Mouse (Mus musculus) 416B (cell line): ENCODE data around the gene Wbp4.
"Not testable (repeated sequence)": the region's sequence is repeated elsewhere in the genome, so short reads cannot be mapped to it uniquely, and the experiment has no call there.

Experiments
- DNase-seq: peaks from one replicate; pipeline ENCODE4 v3.0.0; 2011; ENCODE audit warnings: low read depth

The Wbp4 gene

DNA sequence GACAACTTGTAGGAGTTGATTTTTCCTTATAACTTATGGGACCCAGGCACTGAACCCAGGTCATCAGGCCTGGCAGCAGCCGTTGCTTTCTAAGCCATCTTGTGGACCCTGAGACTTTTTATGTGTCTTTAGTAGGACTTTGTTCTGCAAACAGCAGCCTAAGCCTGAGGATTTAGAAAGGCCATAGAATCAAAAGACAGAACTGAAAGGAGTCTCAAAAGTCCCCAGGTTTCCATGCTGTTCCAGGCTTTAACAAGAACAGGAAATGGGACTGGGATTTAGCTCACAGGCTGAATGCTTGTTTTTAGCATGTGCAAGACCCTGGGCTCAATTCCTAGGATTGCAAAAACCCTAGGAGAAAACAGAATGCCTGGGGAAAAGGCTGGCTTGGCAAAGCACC is 26.5 kb upstream of the Wbp4 start:
- no peak for DNase-seq

DNA sequence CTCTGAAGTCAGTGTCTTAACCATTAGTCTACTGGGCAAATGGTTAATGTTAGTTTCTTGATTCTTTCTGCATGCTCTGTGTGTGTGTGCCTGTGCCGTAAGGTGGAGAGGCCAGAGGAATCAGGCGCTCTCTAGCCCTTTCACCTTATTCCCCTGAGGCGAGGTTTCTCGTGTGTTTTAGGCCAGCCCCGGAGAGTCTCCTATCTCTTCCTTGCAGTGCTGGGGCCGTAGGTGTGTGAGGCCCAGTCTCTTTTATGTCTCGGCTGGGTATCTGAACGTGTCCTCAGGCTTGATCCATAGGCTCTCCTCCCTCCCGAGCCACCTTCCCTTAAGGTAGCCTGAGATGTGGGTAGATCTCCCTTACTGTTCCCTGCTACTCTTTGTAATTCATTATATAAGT is 24.9 kb upstream of the Wbp4 start:
- no peak for DNase-seq

GRCm38 (mm10) chr14:79504246-79505006 is 23.1 kb upstream of the Wbp4 start:
- DNase-seq, result no peak

- DNase-seq, result peak; percentile 43
Measured at GRCm38 (mm10) chr14:79503371-79504075, 22.2 kb upstream of the Wbp4 start.

GRCm38 (mm10) chr14:79500756-79501155 is 19.4 kb upstream of the Wbp4 start:
- DNase-seq, result peak; percentile 65

- peak; percentile 68 for DNase-seq
Measured at GRCm38 (mm10) chr14:79499326-79499725, 18.0 kb upstream of the Wbp4 start.

GRCm38 (mm10) chr14:79494349-79494748 is 13.0 kb upstream of the Wbp4 start:
- DNase-seq, result no peak

- no peak for DNase-seq
Measured at GRCm38 (mm10) chr14:79490246-79490645, 8.9 kb upstream of the Wbp4 start.

DNA sequence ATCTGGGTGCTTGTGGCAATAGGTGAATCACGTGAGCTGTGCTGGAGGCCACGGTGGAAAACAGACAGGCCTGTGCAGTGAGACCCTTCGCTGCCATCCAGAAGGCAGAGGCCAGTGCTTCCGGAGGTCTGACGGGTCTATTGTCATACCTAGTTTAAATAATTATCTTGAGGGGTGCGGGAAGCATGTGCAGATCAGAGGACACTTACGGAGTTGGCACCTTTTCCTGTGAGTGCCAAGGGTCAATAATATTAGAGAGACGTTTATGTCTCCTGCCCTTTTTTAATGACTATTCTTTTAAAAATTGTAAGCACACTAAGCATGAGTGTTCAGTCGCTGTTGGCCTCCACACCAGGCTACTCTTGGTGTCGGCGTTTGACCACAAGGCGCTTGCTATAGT is 7.8 kb upstream of the Wbp4 start:
- no peak for DNase-seq

GRCm38 (mm10) chr14:79488531-79488930 is 7.2 kb upstream of the Wbp4 start:
- DNase-seq, result no peak

GRCm38 (mm10) chr14:79486993-79487731 is 5.8 kb upstream of the Wbp4 start:
- peak; percentile 67 for DNase-seq

DNA sequence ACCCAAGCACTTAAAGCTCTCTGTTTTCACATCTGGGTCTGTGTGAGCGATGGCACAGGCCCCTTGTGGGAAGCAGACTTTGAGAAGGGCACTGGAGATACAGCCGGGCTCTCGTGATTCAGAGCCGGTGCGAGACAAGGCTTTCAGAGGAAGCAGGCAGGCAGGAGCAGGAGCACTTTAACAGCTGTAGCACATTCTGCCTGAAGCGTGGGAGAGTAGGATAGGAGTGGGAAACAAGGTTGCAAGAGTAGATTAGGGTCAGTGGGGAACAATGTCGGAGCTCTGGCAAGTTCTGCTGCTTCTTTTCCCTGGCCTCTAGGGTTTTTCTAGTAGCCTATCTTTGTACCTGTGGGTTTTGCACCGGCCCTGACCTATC is 5.3 kb upstream of the Wbp4 start:
- no peak for DNase-seq

DNA sequence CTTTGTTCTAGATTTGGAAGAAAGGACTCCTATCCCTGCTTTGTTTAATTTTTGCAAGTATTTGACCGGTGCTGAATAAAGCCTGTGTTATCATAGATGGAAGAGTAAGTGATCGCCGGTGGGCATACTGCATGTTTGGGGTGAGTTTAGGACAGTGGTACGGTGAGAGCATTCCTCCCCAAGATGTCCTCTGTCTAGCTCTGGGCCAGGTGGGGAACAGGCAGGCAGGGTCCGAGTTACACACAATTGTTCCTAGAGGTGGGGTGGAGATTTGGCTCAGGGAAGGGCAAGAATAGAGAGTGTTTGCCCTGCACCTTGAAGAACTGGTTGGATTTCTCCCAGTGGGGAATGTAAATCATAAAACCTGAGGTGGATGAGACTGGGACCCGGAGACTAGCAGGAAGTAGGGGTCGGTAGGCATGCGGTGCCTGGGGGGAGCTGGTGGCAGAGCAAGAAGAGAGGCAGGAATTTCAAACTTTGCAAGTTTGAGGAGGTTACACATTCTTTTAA is 2.3 kb upstream of the Wbp4 start:
- DNase-seq, result no peak

DNA sequence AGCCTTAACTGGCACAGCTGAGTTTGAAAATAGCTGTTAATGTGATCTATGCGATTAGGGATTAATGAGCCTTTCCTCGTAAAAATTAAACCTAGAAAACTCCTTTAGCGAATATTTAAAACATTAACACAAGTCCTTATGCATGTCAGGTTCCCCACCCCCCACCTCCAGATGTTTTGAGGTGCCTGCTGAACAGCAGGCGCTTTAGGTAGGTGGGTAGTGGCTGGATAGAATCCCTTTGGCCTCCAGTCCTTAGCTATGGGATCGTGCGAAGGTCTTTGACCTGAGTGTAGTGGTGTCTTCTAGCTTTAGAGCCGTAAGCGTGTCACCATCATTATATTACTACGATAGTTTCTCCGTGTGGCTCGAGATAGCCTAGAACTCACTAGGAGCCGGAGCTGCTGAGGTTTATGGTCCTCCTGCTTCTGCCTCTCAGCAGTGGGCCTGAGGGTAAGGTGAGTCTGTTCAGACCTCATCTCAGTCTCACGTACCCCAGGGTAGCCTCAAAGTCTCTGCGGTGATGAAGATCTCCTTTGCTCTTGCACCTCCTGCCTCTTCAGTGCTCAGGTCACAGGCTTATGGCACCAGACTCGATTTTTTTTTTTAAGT is 1.5 kb upstream of the Wbp4 start:
- peak; percentile 24 for DNase-seq

DNA sequence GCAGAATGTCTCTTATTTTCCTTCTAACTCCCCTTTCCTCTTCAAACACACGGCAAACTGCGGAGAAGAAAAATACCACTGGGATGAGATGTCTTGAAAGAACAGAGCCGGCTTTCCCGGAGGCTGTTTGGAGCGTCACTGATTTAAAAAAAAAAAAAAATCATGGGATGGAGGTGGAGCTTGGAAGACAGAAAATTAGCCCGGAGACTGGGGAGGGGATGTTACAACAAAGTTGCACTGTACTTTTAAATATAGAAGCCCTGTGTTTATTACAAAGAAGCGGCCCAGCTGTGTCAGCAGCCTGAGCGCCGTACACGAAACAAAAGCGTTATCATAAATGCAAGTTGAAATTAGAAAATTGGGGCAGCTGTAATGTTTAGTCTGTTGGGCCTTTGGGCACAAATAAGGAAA is 936 bp upstream of the Wbp4 start:
- peak; percentile 66 for DNase-seq

DNA sequence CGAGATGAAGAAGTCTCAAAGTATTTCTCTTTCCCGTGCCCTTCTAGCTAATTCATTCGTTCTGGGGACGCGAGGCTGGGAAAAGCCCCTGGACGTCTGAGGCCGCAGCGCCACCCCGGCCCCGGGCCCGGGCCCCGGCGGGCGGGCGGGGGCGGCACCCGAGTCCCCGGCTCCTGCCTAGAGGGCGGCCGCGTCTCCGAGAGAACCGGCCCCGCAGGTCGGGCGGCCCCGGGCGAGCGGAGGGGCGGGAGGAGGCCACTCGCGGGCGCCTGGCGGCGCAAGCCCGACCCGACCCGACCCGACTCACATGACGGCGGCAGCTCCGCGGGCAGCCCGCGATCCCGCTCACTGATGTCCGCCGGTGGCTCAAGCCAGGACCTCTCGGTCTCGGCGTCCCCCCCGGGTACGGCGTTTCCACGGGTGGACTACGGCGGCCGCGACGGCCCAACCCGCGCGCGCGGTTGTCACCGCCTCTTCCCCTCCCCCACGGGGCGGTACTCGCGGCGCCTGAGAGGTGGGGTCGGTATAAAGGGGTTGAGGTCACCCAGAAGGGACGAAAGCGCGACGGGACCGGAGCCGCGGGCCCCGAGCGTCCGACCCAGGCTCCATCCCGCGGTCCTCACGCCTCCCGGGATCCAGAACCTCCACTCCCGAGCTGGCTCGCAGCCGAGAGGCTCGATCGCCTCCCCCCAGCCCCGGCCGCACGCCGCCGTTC is 539 bp downstream of the Wbp4 start, which contains the start of gene Elf1:
Gene Elf1 (plus strand): TSS at position 571 of the 715 bp plus-strand sequence.
- peak; percentile 84 for DNase-seq

GRCm38 (mm10) chr14:79473384-79473783 is 7.9 kb downstream of the Wbp4 start:
- DNase-seq, result no peak

DNA sequence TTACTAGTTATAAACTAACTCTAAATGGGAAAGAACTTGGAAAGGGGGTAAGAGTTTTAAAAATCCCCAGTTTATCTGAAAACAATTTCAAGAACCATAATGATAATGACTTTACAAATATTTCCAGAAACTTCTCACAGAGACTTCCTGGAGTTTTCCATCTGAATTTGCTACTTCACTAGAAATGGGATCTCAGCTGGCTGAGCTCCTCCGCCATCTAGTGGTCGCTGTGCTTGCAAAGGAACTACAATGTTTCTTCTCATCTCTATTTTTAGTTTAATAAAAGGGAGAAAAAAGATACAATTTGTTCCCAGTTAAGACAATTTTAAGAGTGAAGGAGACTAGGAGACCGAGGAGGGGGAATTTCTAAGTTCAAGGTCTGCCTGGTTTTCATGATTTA is 13.7 kb downstream of the Wbp4 start:
- peak; percentile 65 for DNase-seq

DNA sequence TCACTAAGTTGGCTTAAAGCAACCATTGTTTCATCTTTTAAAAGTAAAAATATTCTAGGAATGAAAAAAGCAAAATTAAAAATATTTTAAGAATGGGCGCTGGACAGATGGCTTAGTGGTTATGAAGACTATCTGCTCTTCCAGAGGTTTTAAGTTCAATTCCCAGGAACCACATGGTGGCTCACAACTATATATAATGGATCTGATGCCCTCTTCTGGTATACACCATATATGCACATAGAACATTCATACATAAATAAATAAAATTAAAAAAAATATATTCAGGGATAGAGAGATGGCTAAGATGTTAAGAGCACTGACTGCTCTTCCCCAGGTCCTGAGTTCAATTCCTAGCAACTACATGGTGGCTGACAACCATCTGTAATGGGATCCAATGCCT is 15.7 kb downstream of the Wbp4 start:
- DNase-seq, result peak; percentile 67

- DNase-seq, result no peak
Measured at GRCm38 (mm10) chr14:79460988-79461387, 20.3 kb downstream of the Wbp4 start.

DNA sequence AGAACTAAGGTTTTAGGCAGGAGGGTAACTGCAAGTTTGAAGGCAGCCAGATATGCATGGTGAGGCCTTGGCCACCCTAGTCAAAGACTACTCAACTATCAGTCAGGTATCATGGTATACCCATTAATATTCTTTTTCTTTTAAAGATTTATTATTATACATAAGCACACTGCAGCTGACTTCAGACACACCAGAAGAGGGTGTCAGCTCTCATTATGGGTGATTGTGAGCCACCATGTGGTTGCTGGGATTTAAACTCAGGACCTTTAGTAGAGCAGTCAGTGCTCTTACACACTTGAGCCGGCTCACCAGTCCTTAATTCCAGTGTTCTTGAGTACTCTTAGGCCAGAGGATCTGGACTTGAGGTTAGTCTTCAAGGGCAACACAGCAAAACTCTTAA is 20.9 kb downstream of the Wbp4 start:
- DNase-seq, result no peak

- DNase-seq, result not testable (repeated sequence)
Measured at GRCm38 (mm10) chr14:79452591-79452934, 28.8 kb downstream of the Wbp4 start.
